21 mouse cellular contexts compared by ENCODE assay signal in genomic region chr5:100368527-100368926, GRCm38 (mm10). TPM values are rescaled to one million over a fixed set of nuclear protein-coding genes. Genes with fewer than 3 reads are reported as not detected.
A peak's percentile ranks its signal among the peaks of the same experiment; 100 is the strongest.
DNase-seq lines count a peak whose midpoint lies in the region; ATAC-seq and TF ChIP-seq lines count a peak whose summit lies in the region.
"Had no signal": no experiment of that assay in that cellular context is flagged by ENCODE, and none has a peak within 500 bp of the region (broad histone marks: within the 10 kb centered on the region; RNA-seq: fewer than 3 reads in every experiment).

No protein-coding gene starts in this region.

- H3K27me3 ChIP-seq in intestine, postnatal 0 days (replicated peaks; ENCODE audit: control insufficient read depth, insufficient read depth, low read length), result no peaks in the 10 kb centered on the region
- H3K27me3 ChIP-seq in intestine, embryonic 15.5 days (replicated peaks), result no peaks in the 10 kb centered on the region
- H3K27me3 ChIP-seq: CH12.LX; forebrain, embryonic 13.5 days; heart, embryonic 15.5 days; hindbrain, embryonic 13.5 days; Patski had no signal

- whole genome bisulfite sequencing in intestine, postnatal 0 days, result 68% methylated on average over 5 of the region's 5 CpGs
- 70% methylated on average over 5 of the region's 5 CpGs for WGBS in intestine, embryonic 15.5 days

- no peaks in the 10 kb centered on the region for H3K4me1 ChIP-seq in intestine, postnatal 0 days (replicated peaks; ENCODE audit: control insufficient read depth, insufficient read depth, low read length)
- H3K4me1 ChIP-seq in intestine, embryonic 15.5 days (replicated peaks), result no peaks in the 10 kb centered on the region
- H3K4me1 ChIP-seq: embryonic facial prominence, embryonic 10.5 days; heart, embryonic 10.5 days; hindbrain, embryonic 13.5 days had no signal

- DNase-seq in lung, adult 18-20 months, result peak; percentile 17 to 47
- DNase-seq in lung, postnatal 10 days, result no peak
- peak; percentile 15 for DNase-seq in brain, adult 2 months (ENCODE audit: low read depth, low spot score)
- DNase-seq in urinary bladder, postnatal 25 days (ENCODE audit: low spot score), result no peak
- DNase-seq: adrenal gland, adult 2 months; adrenal gland, postnatal 25 days; cerebellum, adult 2 months; cerebellum, postnatal 10 days; forebrain, postnatal 0 days; gastrocnemius, postnatal 36 days; heart, adult 11 months had no signal

- 0 out of 2 replicates have a peak overlapping the region, but pooled peaks have one; percentile 1 for H3K27ac ChIP-seq in intestine, postnatal 0 days (ENCODE audit: low read depth, low read length)
- H3K27ac ChIP-seq in intestine, embryonic 15.5 days, result no peak overlapping the region
- H3K27ac ChIP-seq: embryonic facial prominence, embryonic 10.5 days; forebrain, embryonic 13.5 days; heart, embryonic 10.5 days; heart, embryonic 15.5 days; hindbrain, embryonic 13.5 days had no signal

- H3K9me3 ChIP-seq in intestine, postnatal 0 days (ENCODE audit: control insufficient read depth), result no peaks in the 10 kb centered on the region
- H3K9me3 ChIP-seq in intestine, embryonic 15.5 days, result no peaks in the 10 kb centered on the region
- H3K9me3 ChIP-seq: embryonic facial prominence, embryonic 10.5 days; forebrain, embryonic 13.5 days; heart, embryonic 10.5 days; heart, embryonic 15.5 days; hindbrain, embryonic 13.5 days had no signal

- no peak overlapping the region for H3K4me3 ChIP-seq in intestine, postnatal 0 days (ENCODE audit: low read depth, low read length)
- no peak overlapping the region for H3K4me3 ChIP-seq in intestine, embryonic 15.5 days (replicated peaks)
- H3K4me3 ChIP-seq: embryonic facial prominence, embryonic 10.5 days; forebrain, embryonic 13.5 days; heart, embryonic 10.5 days; heart, embryonic 15.5 days; hindbrain, embryonic 13.5 days had no signal

- H3K36me3 ChIP-seq in intestine, postnatal 0 days (ENCODE audit: control insufficient read depth, insufficient read depth), result peaks cover 88% of the 10 kb centered on the region
- H3K36me3 ChIP-seq in intestine, embryonic 15.5 days, result peaks cover 34% of the 10 kb centered on the region

- no peak overlapping the region for H3K9ac ChIP-seq in intestine, postnatal 0 days (ENCODE audit: low read depth, low read length)
- no peak overlapping the region for H3K9ac ChIP-seq in intestine, embryonic 15.5 days
- H3K9ac ChIP-seq: forebrain, embryonic 13.5 days; forebrain, postnatal 0 days; heart, embryonic 15.5 days; hindbrain, embryonic 13.5 days had no signal

- ATAC-seq in intestine, postnatal 0 days, result no peak
- ATAC-seq in intestine, embryonic 15.5 days, result no peak
- ATAC-seq: activated CD4-positive, CD25-positive, alpha-beta regulatory T cell, adult 4 months; forebrain, embryonic 13.5 days; forebrain, postnatal 0 days; Patski had no signal

- no peak overlapping the region for H3K4me2 ChIP-seq in intestine, postnatal 0 days (replicated peaks; ENCODE audit: low read depth)
- H3K4me2 ChIP-seq in intestine, embryonic 15.5 days (replicated peaks), result no peak overlapping the region
- H3K4me2 ChIP-seq: forebrain, embryonic 13.5 days; heart, embryonic 15.5 days; hindbrain, embryonic 13.5 days had no signal

- no peak for TF ChIP-seq CTCF in intestine, postnatal 0 days (IDR thresholded peaks at IDR 0.05; ENCODE audit: low read depth)

RNA-seq across cellular contexts. Expression of gene Sec31a, which starts 47.5 kb away (rescaled TPM):
- polyA plus RNA-seq in intestine, postnatal 0 days (2015; fragmentation: Nextera tagmentation; extraction: Ambion mirVana), result 230 and 242 TPM in 2 replicates
- 179 and 181 TPM in 2 replicates for polyA plus RNA-seq in intestine, embryonic 15.5 days (2015; fragmentation: Nextera tagmentation; extraction: Ambion mirVana)

Comparison
In these comparisons a context has a peak if more than half of its experiments do, and no peak if none do; other contexts are left out.
1. DNase-seq: peak in lung, adult 18-20 months (2 of 2) and brain, adult 2 months (single experiment); none in lung, postnatal 10 days (single experiment) and urinary bladder, postnatal 25 days (single experiment).